Mouse (Mus musculus): ENCODE data around the gene Znrf4.

Gene Znrf4

DNA sequence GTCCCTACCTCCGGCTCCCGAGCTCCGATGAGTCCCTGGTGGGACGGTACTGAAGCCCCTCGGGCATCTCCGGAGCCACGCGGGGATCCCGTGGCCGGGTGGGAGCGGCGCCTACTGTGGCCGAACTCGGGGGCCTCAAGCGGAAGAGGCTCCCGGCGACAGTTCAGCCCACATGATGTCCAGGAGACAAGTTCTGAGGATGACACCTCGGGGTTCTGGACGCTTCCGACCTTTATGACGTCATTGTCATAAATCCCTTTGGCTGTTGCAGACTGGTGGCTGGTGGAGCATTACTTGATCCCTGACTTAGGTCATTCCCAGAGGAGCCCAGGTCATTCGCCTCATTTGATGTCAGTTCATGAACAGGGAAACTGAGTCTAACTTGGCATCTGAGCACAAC lies at the start of gene Znrf4:
Znrf4 (minus strand) TSS at position 122 of the 400 bp plus-strand sequence.
- DNase-seq (ENCODE audit: low spot score), result no peak

DNA sequence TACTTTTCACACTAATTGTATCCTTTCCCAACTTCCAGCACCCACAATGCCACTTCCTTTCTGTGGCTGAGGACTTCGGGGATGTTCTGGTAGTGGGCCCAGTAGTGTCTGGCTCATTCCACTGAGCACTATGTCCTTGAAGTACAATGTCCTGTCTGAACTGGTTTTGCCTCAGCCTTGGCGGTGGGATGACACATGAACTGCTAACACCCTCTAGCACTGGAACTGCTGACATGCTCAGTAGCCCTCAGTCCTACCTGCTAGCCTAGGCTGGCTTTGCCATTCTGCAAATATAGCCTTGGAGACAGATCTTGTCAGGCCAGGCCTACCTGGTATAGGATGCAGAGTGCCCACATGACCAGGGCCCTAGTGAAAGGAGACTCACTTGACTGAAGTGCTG lies 49.6 kb upstream of the Znrf4 start:
- DNase-seq (ENCODE audit: low spot score), result no peak

DNA sequence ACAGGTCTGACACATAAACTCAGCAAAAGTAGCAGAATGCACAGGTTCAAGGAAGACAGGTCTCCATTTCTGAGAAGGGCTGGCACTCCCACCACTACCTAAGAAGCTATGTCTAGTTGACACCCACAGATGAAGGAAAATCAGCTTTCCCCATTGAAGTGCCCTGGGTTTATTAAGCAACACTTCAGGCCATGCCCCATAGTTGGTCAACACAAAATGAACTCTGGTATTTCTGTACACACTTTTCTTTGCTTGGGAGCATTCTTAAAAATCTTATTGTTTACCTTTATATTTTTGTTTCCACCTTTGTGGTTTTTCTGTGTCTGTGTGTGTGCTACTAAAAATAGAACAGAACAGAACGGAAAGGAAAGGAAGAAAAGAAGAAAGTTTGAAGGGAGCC lies 47.9 kb upstream of the Znrf4 start:
- DNase-seq (ENCODE audit: low spot score), result no peak

DNA sequence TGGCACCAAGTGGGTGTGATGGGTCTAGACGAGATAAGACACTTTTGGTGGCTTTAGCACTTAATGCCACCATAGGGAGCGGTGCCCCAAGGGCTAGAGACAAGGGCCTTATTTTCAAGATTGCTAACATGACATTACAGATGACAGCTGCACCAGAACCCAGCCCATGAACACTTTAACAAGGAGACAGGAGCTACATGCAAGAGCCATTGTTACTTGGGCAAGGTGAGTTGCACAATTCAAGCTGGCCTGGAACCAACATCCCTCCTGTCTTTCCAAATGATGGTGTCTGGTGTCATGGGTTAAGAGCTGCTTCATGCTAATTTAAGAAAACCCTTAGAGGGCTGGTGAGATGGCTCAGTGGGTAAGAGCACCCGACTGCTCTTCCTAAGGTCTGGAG lies 47.2 kb upstream of the Znrf4 start:
- DNase-seq (ENCODE audit: low spot score), result no peak

DNA sequence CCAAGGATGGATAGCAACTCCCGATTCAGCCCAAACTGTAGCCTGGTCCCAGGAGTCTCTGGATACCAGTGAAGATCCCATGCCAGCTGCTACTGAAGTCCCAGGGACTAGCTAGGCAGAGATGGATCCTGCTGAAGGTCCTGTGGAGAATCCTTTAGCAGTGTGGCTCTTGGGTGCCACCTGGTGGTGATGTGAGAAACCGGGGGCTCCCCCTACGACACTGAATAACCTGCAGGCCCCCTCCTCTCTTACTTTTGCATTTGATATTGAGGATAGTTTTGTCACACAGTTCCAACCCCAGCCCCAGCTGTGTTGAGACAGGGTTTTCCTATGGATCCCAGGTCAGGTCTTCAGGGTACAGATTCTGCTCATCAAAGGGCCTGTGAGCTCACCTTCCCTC lies 46.2 kb upstream of the Znrf4 start:
- peak; percentile 78 for DNase-seq (ENCODE audit: low spot score)

DNA sequence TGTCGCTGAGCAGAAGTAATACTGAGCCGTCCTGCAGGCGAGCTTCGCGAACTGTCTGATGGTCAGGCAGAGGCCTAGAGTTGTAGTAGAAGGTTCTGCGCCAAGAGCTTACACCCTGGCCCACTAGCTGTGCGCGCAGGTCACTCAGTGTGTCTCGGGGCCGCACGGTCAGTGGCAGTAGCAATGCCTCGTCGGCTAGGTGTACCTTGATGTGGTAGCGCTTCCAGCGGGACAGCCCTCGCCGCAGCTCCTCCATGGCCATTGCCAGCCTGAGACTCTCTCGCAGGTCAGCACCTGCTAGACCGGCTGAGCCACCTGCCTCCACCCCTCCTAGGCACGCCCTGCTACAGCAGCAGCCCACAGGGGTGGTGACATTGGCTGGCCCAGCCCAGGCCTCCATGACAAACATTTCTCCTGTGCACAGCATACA lies 41.9 kb upstream of the Znrf4 start, which contains the start of gene Gm20219:
Gm20219 (minus strand) TSS at position 266 of the 430 bp plus-strand sequence.
- no peak for DNase-seq (ENCODE audit: low spot score)

DNA sequence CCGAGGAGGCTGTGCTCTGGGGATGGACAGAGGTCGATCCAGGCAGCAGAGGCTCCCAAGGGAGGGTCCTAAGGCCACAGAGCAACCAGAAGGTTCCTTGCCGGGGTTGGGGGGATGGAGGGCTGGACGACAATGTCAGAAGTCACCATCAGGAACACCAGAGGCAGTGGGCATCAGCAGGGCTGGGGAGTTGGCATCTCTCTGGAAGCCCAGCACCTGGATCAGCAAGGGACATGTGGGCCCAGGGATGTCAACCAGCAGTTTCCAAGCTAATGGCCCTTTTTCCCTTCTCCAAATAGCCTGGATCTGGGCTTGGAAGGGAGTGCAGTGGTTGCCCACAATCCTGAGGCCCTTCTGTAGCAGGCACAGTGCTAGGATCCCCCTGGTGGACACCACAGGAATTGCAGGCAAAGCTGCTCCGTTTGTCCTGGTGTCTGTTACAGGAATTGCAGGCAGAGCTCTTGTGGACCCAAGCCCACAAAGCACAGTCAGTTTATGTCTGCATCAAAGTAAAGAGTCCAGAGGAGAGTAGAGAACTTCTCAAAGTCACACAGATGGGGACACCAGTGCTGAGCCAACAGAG lies 40.6 kb upstream of the Znrf4 start:
- DNase-seq (ENCODE audit: low spot score), result peak; percentile 81

DNA sequence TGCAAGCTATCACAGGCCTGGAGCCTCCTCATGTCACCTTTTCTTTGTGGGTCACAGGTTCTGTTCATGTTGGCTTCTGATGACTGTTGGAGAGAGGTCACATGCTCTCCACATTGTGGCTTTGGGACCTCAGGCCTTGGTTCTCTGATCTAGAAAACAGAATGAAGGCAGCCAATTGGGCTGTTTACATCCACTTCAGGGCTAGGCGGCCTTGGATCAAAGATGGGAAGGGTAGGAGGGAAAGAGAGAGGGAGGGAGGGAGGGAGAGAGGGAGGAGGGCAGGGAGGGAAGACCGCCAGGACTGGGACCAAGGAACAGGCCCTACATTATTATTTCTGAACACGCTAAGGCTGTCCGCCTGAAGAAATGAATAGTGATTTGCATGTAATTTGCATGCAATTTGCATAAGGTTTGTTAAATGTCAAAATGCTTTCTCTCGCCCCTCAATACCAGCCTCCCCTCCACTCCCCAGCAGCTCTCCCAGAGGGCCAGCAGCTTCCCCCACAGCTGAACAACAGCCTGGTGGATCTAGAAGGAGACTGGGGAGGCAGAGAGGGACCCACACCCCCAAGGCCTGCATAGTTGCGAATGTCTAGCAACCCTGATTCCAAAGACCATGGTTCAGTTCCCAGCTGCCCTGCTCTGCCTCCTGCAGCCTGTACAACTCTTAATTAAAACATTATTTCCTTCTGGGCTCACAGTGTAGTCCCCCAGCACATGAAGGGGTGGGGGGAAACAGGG lies 39.8 kb upstream of the Znrf4 start:
- no peak for DNase-seq (ENCODE audit: low spot score)

DNA sequence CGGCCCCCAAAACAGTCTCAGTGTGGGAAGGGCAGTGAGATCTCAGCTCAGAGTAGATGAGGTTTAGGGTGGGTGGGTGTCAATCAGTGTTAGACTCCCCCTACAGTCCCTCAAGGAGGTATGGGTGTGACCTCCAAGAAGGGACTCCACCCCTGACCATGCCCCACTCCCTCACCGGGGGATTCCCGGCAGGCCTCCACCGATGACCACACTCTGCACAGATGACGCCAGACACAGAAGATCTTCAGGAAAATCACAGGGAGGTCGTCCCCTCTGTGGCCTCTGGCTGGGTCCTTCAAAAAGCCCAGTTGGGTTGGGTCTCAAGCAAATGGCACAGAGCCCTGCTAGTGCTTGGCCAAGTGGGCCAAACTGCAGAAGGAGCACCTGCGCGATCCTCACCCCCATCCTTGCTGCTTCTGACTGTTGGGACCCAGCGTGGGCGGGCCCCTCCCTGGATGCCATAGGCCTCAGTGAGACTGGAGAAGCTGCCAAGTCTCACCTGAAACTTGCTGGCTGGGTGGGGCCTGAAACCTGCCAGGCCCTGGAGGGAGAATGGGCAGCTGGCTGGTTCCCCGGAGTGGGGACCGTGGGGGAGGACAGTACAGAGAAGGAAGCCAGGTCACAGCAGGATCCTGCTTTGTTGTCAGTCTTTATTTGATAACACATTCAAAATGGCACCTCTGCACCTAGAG lies 38.7 kb upstream of the Znrf4 start:
- DNase-seq (ENCODE audit: low spot score), result no peak

DNA sequence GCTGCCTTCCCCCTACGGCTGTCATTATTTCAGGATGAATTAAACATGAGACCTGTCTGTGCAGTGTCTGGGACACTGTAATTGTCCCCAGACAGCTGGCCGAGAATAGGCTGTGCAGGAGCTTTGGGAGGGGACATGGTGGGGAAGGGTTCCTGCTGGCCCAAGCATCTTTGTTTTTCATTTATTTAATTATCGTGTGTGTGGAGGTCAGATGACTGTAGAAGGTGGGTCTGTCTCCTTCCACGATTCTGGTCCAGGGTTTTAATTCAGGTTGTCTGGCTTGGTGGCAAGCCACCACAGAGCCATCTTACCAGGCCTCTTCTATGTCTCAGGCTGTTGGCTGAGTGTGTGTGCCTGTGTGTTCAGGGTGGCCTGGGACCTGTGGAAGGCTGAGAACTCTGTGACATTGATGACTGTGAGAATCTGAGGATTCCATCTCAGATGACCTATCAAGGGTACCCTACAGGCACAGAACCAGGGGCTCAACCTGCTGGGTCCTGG lies 36.4 kb upstream of the Znrf4 start:
- DNase-seq (ENCODE audit: low spot score), result no peak

DNA sequence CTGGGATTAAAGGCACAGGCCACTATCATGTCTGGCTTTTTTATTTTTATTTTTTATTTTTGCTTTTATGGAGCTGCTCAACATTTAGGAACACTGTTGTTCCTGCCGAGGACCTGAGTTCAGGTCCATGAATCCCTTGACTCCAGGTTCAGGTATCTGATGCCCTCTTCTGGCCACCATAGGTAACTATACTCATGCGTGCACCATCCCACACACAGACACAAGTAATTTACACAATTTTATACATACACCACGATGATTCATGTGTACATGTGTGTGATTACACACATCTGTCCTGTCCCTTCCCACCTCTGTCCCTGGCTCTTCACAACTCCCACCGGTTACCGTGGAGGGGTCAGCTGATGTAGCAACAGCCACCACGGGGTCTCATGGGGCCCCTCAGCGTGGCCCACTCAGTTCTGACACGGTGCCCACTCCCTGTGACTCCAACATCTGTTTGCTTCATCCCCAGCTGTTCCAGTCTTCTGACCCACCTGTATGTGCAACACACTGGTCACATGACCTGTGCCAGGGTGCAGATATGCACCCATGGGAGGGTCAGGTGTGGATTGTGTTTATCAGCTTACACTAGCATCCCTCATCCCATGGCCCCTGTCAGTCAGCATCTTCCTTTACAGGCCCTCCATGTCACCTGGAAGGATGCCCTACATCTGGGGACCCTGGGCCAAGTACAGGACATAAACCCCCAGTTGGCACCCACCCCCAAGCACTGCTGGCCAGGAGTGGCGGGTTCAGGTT lies 35.8 kb upstream of the Znrf4 start:
- DNase-seq (ENCODE audit: low spot score), result no peak

DNA sequence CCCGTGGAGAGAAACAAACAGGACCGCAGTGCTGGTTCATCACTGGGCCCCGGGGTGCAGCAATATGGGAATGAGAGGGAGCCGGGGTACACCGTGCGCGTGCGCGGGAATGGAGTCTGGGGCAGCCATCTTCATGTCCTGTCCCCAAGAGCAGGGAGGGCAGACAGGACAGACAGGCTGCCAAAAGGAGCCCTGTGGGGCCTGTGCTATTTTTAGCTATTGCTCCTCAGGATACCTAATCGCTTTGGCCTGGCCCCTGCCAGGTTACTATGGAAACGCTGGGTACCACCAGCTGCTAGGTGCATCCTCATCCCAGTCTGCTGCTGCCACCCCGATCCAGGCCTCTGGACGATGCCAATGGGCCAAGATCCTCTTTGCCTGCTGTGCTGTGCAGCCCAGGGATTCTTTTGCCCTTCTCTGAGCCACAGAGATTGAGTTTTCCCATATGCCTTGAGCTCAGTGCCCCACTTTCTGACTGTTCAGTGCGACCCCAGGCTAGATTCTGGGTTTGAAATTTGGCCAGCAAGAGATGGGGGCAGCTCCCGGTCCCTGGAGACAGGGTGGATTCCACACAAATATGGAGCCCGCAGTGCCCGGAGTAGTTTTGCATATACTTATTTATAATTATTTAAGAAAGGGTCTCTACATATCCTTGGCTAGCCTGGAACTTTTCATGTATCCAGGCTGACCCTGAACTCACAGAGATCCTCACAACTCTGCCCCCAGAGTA lies 35.0 kb upstream of the Znrf4 start:
- DNase-seq (ENCODE audit: low spot score), result no peak

DNA sequence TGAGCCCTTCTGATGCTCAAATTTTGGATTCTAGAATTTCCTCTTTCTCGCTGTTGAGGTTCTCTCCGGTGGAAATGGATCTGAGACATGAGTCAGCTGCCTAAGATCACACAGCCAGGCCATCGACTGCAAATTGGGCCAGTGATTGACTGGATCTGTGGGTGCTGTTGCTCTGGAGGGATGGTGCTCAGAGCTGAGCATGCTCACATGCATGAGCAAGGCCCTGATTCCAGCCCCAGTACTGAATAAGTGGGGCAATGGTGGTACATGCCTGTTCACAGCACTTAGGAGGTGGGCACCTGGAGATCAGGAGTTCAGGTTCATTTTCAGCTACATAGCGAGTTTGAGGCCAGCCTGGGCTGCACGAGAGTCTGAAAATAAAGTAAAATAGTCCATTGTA lies 34.3 kb upstream of the Znrf4 start:
- no peak for DNase-seq (ENCODE audit: low spot score)

DNA sequence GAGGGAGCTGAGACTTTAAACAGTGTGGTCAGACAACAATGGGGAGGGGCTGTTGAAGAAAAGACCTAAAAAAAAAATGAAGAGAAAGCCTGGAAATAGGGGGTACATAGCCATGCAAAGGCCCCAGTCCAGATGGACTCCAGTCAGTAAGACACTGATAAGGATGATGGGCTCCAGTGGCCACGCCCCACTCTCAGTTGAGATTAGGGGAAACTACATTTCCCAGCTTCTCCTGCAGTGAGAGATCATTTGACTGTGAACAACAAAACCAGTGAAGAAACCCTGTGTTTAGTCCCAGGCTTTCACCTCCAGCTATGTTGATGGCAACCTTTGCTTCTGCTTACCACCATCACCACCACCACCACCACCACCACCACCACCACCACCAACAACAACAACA lies 33.7 kb upstream of the Znrf4 start:
- DNase-seq (ENCODE audit: low spot score), result no peak

DNA sequence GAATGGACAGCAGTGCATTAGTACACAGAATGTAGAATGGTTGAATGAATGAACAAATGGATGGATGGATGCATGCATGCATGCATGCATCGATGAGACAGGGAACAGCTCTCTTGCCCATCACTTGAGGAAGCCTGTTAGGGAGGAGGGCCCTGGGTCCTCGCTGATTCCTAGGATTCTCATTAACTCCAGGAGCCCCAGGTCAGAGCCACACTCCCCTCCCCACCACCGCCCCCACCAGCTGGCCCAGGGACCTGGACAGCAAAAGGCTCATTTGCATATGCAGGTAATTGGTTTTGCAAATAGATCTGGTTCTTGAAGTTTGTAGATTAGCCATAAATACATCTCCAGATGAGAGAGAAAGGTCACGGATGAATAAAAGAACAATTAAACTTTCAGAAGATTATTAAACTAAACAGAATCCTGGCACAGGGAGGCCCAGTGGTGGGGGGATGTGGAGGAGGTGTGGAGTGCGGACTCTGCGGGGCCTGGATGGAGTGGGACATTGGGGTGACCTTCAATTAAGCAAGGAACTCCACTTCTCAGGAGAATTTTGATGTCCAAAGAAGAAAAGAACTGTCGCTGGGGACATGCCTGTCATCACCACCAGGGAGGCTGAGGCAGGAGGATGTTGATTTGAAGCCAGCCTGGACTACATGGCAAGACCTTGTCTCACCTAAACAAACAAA lies 32.6 kb upstream of the Znrf4 start:
- no peak for DNase-seq (ENCODE audit: low spot score)

DNA sequence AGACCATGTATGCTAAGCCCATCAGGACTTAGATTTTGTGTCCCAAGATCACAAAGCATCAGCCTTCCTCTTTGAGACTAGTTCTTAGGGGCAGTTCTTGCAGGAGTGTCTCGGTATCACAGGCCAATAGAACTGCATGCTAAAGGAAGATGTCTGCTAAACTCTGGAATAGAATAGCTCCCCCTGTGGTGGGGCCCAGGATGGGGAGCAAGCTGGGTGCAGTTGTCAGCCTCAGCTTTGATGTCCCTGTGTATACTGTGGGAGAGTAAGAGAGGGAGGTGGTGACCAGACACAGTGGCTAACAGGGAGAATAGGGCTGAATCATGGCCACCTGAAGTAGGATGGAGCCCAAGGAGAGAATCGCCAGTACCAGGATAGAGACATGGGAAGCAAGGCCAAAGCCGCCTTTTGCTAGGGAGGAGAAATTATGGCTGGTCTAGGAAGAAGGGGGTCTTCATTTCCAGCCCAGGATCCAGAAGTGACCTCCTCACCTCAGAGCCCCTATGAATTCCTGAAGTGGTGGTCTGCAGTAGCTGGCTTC lies 31.5 kb upstream of the Znrf4 start:
- no peak for DNase-seq (ENCODE audit: low spot score)

DNA sequence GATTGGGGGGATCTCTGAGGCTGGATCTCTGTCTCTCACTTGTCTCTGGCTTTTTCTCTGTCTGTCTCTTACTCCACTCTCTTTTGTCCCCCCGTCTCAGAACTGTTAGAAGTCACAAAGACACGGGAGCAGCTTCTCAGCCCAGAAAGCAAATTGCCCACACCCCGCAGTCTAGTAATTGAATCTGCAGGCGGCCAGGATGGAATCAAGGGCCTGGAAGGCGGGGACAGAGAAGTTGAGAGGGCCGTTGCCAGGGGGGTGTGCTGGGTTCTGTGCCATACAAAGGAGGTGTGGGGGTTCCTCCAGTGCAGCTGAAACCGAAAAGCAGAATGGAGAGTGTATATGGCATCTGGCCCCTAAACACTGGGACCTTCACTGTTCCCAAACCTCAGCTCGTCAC lies 30.5 kb upstream of the Znrf4 start:
- no peak for DNase-seq (ENCODE audit: low spot score)

DNA sequence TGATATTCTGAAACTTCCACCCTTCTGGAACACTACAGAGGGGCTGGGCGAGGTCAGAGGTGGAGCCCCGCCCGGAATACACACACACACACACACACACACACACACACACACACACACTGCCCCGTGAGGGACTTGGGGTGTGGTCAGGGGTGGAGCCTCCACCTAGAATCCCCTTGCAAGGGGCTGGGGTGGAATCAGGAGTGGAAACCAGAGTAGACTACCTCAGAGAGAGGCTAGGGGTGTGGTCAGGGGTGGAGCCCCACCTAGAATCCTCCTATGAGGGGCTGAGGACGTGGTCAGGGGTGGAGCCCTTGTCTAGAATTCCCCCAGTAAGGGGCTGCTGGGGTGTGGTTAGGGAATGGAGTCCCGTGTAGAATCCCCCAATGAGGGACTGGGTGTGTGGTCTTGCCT lies 28.3 kb upstream of the Znrf4 start:
- no peak for DNase-seq (ENCODE audit: low spot score)

DNA sequence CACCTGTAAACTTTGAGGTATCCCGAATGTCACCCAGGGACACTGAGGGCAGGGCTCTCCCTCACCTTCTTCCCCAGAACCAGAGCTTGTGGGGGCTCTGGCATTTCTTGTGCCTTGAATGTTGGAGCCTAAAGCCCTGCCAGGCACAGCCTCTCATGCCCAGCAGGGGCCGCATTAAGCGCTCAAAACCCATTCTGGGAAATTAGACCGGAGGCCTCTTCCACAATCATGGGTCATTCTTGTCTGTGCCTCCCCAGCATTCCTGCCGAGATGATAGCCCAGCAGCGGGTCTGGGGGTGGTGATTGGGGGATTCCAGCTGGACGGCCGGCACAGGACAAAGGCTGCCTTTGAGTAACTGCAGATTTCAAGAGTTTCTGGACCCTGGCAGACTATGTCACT lies 25.7 kb upstream of the Znrf4 start:
- no peak for DNase-seq (ENCODE audit: low spot score)

DNA sequence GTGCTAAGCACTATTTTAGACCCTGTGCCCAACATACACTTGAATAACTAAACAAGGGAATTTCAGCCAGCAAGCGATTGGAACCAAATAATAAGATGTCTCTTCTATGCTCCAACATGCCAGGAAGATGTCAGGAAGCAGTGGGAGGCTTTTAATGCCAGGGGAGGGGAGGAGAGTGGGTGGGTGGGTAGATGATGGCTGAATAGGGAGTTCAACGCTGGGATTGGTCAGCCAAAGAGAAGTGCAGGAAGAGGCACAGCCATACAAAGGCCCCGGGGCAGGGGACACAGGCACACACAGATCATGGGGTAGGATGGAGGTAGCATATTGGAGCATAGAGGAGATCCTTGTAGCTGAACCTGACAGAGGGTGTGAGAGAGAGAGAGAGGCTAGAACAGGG lies 24.6 kb upstream of the Znrf4 start:
- no peak for DNase-seq (ENCODE audit: low spot score)

DNA sequence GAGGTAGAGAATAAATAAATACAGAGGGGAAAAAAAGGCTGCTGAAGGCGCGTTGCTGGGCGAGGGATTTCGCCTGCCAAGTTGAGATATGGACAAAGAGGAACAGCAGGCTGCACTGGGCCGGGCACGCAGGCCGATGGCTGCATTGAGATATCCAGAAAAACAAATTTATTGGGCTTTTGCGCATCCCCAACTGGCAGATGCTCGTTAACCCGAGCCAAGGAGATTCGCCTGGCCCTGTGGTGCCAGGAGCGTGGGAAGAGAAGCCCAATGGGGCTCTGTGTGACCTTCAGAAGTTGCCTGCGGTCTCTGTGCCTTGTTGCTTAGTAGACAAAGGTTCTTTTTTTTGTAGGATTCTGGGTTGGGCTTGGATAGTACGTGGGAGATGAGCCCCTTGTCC lies 24.0 kb upstream of the Znrf4 start:
- DNase-seq (ENCODE audit: low spot score), result no peak
